Mouse (Mus musculus) limb, embryonic 15.5 days (tissue): Measurements from ENCODE around the gene Arhgap19. TPM values are rescaled to one million over a fixed set of nuclear protein-coding genes. Genes with fewer than 3 reads are reported as not detected.

Experiments used
- ATAC-seq: fragments of 200-750 bp; cut with Nextera tagmentation; 2 replicates; pipeline ENCODE4 v1.8.0; 2017; ENCODE audit warnings: low read depth, moderate TSS enrichment; ENCODE audit not compliant: insufficient number of reproducible peaks, low FRiP score, low TSS enrichment
- H3K27ac ChIP-seq: fragments of 300-500 bp; sonication (generic); 2 replicates; pipeline ENCODE4 v1.5.1; 2015; ENCODE audit warnings: moderate library complexity, mild to moderate bottlenecking, inconsistent platforms
- H3K27me3 ChIP-seq: fragments of 300-500 bp; sonication (generic); 2 replicates; pipeline ENCODE4 v1.6.1; 2015; ENCODE audit warnings: inconsistent platforms
- H3K36me3 ChIP-seq: fragments of 300-500 bp; sonication (generic); 2 replicates; pipeline ENCODE4 v1.6.1; 2015; ENCODE audit warnings: inconsistent platforms
- H3K4me1 ChIP-seq: fragments of 300-500 bp; sonication (generic); 2 replicates; pipeline ENCODE4 v1.6.1; 2015; ENCODE audit warnings: inconsistent platforms
- H3K4me2 ChIP-seq: fragments of 300-500 bp; sonication (generic); 2 replicates; pipeline ENCODE4 v1.6.1; 2015; ENCODE audit warnings: mild to moderate bottlenecking, inconsistent platforms
- H3K4me3 ChIP-seq: fragments of 300-500 bp; sonication (generic); 2 replicates; pipeline ENCODE4 v1.5.1; 2015; ENCODE audit warnings: mild to moderate bottlenecking, inconsistent platforms
- H3K9ac ChIP-seq: fragments of 300-500 bp; sonication (generic); 2 replicates; pipeline ENCODE4 v1.6.1; 2015; ENCODE audit warnings: inconsistent platforms
- H3K9me3 ChIP-seq: fragments of 300-500 bp; sonication (generic); 2 replicates; pipeline ENCODE4 v1.6.1; 2016; ENCODE audit warnings: inconsistent platforms
- WGBS: fragments of 180-500 bp; shearing (Covaris S2); methylation state at CpG from one replicate; pipeline ENCODE4 v1.1.7; 2015; 5-methylcytosine and 5-hydroxymethylcytosine counted together
- polyA plus RNA-seq: library from polyadenylated mRNA; unstranded; fragments of >200 nt; fragmentation: Nextera tagmentation; extraction: Ambion mirVana; gene quantifications from 2 replicates; pipeline ENCODE4 v1.2.1, GENCODE M21; 2015

The Arhgap19 gene
- polyA plus RNA-seq, 1 experiment from 2014 or later: 16.2 TPM

DNA sequence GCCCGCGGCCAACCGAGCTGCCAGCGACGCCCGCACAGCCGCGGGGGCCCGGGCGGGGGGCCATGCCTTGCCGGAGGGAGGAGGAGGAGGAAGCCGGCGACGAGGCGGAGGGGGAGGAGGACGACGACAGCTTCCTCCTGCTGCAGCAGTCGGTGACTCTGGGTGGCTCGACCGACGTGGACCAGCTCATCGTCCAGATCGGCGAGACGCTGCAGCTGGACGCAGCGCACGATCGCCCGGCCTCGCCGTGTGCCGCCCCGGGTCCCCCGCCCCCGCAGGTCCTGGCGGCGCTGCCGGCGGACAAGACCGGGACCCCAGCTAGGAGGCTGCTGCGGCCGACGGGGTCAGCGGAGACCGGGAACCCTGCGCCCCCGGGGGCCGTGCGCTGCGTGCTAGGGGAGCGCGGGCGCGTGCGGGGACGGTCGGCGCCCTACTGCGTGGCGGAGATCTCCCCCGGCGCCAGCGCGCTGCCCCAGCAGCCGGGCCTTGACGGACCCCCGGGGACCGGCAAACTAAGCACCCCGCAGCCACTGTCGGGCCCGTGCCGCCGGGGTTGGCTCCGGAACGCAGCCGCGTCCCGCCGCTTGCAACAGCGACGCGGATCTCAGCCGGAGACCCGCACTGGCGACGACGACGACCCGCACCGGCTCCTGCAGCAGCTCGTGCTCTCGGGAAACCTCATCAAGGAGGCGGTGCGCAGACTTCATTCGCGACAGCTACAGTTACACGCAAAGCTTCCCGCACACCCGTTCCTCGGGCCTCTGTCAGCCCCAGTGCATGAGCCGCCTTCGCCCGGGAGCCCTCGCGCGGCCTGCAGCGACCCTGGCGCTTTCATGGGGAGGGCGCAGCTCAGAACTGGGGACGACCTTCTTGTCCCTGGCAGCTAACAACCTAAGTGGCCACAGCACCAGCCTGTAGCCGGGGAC lies 28.5 kb upstream of the Arhgap19 start:
- Histone ChIP-seq H3K27me3 (peaks cover 40% of the 10 kb centered on the region), H3K4me3 (peak overlapping the region; percentile 65), H3K9me3 (no peaks in the 10 kb centered on the region), H3K9ac (peak overlapping the region; percentile 53), H3K4me2 (peak overlapping the region; percentile 99), H3K36me3 (no peaks in the 10 kb centered on the region), H3K4me1 (peaks cover 22% of the 10 kb centered on the region), H3K27ac (peak overlapping the region; percentile 84; the same call in 1 of the 2 replicates)
- under 1% methylated on average over 80 of the region's 112 CpGs for WGBS
- ATAC-seq: peak; percentile 49

DNA sequence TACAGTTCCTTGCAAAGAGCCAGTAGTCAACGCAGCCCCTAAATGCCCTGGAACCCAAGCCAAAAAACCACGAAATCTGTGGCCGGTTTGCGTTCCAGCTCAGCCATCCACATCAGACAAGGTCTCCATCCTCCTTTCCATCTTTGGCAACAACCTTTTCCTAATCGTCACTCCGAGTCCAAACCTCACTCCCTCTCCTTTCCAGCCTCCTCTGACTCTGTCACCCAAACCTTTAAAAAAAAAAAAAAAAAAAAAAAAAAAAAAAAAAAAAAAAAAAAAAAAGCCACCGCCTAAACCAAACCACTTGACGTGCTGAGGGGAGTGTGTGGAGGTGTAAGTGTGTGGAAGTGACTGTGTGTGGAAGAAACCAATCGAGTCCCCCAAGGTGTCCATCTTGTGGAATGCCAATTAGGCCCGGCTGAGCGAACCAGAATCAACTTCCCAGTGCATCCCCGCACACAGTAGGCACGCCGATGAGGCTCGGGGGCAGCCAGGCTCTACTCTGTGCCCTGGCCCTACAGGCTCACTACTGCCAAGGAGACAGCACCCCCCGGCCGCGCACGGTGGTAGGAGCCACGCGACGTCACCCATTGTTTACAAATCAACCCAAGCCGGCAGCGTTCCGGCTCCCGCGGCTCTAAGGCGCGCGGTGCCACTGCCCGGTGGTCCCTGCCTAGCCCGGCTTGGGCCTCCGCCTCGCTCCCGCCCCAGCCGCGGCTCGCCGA lies 27.7 kb upstream of the Arhgap19 start, which contains the start of gene Frat1:
Gene Frat1 (plus strand): TSS at position 590 of the 725 bp plus-strand sequence.
- Histone ChIP-seq H3K9me3 (no peaks in the 10 kb centered on the region), H3K9ac (peak within 1 kb of the TSS; percentile 53), H3K4me1 (peaks cover 22% of the 10 kb centered on the region), H3K27me3 (peaks cover 35% of the 10 kb centered on the region), H3K36me3 (no peaks in the 10 kb centered on the region), H3K4me2 (peak within 1 kb of the TSS; percentile 99), H3K4me3 (peak within 1 kb of the TSS; percentile 65), H3K27ac (peak within 1 kb of the TSS; percentile 84)
- ATAC-seq: peak; percentile 89
- WGBS: under 1% methylated on average over 37 of the region's 39 CpGs

DNA sequence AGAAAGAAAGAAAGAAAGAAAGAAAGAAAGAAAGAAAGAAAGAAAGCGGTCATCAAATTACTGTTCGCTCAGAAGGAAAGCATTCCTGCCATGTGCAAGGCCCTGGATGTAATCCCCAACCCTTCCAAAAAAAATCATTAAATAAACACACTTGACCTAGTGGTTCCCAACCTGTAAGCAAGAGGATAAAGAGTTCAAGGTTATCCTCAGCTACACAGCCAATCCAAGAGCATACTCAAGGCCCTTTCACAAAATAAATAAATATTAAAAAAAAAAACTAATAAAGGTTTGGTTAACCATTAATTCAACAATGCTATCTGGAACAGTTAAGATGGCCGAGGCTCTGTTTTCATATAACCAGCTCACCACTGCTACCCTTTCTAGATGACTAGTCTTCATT lies 27.1 kb upstream of the Arhgap19 start:
- Histone ChIP-seq H3K9ac (no peak overlapping the region), H3K9me3 (no peaks in the 10 kb centered on the region), H3K27ac (no peak overlapping the region), H3K27me3 (peaks cover 35% of the 10 kb centered on the region), H3K4me1 (peaks cover 22% of the 10 kb centered on the region), H3K4me3 (peak overlapping the region; percentile 65), H3K4me2 (peak overlapping the region; percentile 99), H3K36me3 (no peaks in the 10 kb centered on the region)
- 74% methylated on average over 3 of the region's 3 CpGs for whole genome bisulfite sequencing
- ATAC-seq: no peak

DNA sequence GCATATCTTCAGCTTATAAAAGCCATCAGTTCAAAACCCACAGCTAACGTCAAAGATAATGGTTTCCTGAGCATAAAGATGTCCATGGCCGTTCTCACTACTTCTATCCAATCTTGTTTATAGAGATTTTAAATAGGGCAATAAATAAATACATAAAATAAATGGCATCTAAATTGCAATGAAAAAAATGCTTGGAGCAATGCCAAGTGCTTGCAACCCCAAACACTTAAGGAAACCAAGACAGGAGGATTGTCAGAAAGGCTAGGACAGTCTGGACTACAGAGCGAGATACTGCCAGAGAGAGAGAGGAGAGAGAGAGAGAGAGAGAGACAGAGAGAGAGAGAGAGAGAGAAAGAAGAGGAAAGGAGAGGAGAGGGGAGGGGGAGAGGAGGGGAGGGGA lies 24.7 kb upstream of the Arhgap19 start:
- Histone ChIP-seq H3K9me3 (no peaks in the 10 kb centered on the region), H3K4me1 (peaks cover 15% of the 10 kb centered on the region), H3K9ac (no peak overlapping the region), H3K27ac (no peak overlapping the region), H3K4me3 (no peak overlapping the region), H3K27me3 (peaks cover 12% of the 10 kb centered on the region), H3K4me2 (no peak overlapping the region), H3K36me3 (no peaks in the 10 kb centered on the region)
- 57% methylated on average over 3 of the region's 3 CpGs for WGBS
- ATAC-seq: no peak

DNA sequence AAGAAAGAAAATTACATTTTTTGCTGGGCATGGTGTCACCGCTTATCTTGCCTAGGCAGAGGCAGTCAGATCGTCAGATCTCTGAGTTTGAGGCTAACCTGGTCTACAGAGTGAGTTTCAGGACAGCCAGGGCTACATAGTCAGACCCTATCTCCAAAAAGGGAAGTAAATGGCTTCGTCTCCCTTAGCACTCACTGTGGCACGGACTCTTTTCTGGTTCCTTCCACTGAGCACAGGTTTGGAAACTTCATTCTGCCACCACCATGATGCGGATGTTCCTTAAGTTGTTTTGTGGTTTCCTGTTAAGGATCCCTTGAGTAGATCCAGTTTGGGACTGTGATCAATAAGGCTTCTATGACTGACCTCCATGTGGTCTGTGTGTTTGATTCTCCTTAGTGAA lies 23.1 kb upstream of the Arhgap19 start:
- Histone ChIP-seq H3K9ac (no peak overlapping the region), H3K9me3 (no peaks in the 10 kb centered on the region), H3K4me1 (peaks cover 3% of the 10 kb centered on the region), H3K27me3 (no peaks in the 10 kb centered on the region), H3K36me3 (no peaks in the 10 kb centered on the region), H3K4me2 (no peak overlapping the region), H3K27ac (no peak overlapping the region), H3K4me3 (no peak overlapping the region)
- 78% methylated on average over 5 of the region's 5 CpGs for WGBS
- ATAC-seq: no peak

DNA sequence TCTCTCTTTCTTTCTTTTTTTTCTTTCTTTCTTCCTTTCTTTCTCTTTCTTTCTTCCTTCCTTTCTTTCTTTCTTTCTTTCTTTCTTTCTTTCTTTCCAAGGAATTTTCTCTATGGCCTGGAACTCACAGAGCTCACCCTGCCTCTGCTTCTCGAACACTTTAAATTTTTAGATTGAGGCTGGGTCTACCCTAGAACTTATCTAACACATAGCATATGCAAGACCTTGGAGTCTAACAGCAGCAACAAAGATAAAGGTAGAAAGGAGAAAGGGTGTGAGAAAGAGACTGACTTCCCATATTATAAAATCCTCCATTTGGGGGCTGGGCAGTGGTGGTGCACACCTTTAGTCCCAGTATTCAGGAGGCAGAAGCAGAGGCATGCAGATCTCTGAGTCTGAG lies 20.7 kb upstream of the Arhgap19 start:
- Histone ChIP-seq H3K36me3 (no peaks in the 10 kb centered on the region), H3K9me3 (no peaks in the 10 kb centered on the region), H3K4me3 (no peak overlapping the region), H3K27me3 (no peaks in the 10 kb centered on the region), H3K9ac (no peak overlapping the region), H3K4me2 (no peak overlapping the region), H3K4me1 (no peaks in the 10 kb centered on the region), H3K27ac (no peak overlapping the region)
- ATAC-seq: no peak
- WGBS: 77% methylated on average over 1 of the region's 1 CpGs

DNA sequence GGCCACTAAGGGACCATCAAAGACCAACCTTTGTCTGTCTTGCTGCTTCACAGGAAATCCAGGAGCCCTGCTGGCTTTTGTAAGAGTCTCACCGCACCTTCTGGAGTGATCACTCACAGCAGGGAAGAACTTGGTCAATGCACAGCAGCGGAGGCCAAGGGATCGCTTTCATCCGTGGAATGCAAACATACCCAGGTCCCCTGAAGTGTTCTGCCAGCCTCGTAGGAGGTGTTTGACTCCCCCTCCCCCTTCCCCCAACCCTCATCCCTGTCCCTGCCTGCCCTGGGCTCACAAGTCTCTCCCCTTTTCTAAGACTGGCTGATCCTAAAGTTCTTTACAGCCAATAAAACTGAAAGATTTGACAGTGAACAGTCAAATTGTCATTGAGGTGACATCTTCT lies 19.6 kb upstream of the Arhgap19 start:
- Histone ChIP-seq H3K36me3 (no peaks in the 10 kb centered on the region), H3K27me3 (no peaks in the 10 kb centered on the region), H3K27ac (no peak overlapping the region), H3K9ac (no peak overlapping the region), H3K4me2 (no peak overlapping the region), H3K9me3 (no peaks in the 10 kb centered on the region), H3K4me3 (no peak overlapping the region), H3K4me1 (peaks cover 6% of the 10 kb centered on the region; the same call in 1 of the 2 replicates)
- ATAC-seq: no peak
- WGBS: 14% methylated on average over 5 of the region's 5 CpGs

DNA sequence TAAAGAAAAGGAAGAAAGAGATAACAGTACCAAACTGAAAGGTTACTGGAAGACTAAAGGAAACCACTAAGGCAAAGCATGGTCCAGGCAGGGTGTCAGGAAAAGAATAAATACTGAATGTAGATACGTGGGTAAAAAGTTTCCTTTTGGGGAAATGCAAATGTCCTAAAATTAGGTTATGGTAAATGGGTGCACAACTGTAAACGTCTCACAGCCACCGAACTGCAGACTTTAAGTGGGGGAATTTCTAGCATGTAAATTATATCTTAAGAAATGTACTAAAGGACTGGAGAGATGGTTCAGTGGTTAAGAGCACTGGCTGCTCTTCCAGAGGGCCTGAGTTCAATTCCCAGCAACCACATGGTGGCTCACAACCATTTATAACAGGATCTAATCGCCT lies 16.9 kb upstream of the Arhgap19 start:
- Histone ChIP-seq H3K36me3 (no peaks in the 10 kb centered on the region), H3K4me1 (peaks cover 6% of the 10 kb centered on the region; the same call in 1 of the 2 replicates), H3K9me3 (no peaks in the 10 kb centered on the region), H3K9ac (no peak overlapping the region), H3K27me3 (no peaks in the 10 kb centered on the region), H3K4me3 (no peak overlapping the region), H3K4me2 (no peak overlapping the region), H3K27ac (no peak overlapping the region)
- no peak for ATAC-seq
- 79% methylated on average over 4 of the region's 4 CpGs for WGBS

DNA sequence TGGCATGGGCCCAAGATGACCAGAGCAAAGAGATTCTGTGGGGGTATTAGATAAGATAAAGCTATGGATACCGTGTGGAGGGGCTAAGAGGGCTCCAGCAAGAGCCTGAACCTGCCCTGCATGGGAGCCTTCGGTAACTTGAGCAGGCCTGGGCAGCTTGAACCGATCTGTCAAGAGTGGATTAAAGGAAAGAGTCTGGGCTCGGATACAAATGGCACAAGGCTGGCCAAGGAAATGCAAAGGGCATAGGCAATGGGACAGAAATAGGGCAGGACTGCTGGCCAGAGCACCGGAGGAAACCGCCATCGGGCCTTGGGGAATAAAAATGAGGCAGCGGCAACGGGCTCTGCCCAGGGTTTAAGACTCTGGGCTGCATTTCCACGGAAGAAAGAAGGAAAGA lies 15.5 kb upstream of the Arhgap19 start:
- Histone ChIP-seq H3K27ac (peak overlapping the region; percentile 48; the same call in 1 of the 2 replicates), H3K4me1 (peaks cover 6% of the 10 kb centered on the region; the same call in 1 of the 2 replicates), H3K4me3 (no peak overlapping the region), H3K9ac (no peak overlapping the region), H3K9me3 (no peaks in the 10 kb centered on the region), H3K4me2 (no peak overlapping the region), H3K27me3 (no peaks in the 10 kb centered on the region), H3K36me3 (no peaks in the 10 kb centered on the region)
- WGBS: 40% methylated on average over 10 of the region's 10 CpGs
- ATAC-seq: 0 out of 2 replicates have a peak, but pooled peaks have one; percentile 44

DNA sequence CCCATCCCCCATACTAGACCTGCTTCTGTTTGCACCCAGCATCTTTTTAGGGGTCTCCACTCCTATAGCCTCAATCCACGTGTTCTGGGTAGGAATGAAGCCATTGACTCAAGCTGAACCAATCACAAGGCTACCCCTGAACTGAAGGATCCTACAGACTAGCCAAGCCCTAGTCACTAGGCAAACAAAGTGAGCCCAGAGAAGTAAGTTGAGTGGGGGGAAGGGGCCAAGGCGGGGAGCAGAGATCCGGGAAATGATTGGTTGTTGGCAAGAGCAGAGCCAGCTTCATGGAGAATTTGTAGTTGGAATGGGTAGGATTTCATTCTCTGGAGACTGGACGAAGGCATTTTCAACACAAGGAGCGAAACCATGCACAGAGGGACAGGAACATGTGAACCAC lies 15.1 kb upstream of the Arhgap19 start:
- WGBS: 40% methylated on average over 5 of the region's 5 CpGs
- Histone ChIP-seq H3K9me3 (no peaks in the 10 kb centered on the region), H3K36me3 (no peaks in the 10 kb centered on the region), H3K4me3 (no peak overlapping the region), H3K4me2 (no peak overlapping the region), H3K27me3 (no peaks in the 10 kb centered on the region), H3K4me1 (peaks cover 6% of the 10 kb centered on the region; the same call in 1 of the 2 replicates), H3K27ac (peak overlapping the region; percentile 48; the same call in 1 of the 2 replicates), H3K9ac (no peak overlapping the region)
- 0 out of 2 replicates have a peak, but pooled peaks have one; percentile 24 for ATAC-seq

DNA sequence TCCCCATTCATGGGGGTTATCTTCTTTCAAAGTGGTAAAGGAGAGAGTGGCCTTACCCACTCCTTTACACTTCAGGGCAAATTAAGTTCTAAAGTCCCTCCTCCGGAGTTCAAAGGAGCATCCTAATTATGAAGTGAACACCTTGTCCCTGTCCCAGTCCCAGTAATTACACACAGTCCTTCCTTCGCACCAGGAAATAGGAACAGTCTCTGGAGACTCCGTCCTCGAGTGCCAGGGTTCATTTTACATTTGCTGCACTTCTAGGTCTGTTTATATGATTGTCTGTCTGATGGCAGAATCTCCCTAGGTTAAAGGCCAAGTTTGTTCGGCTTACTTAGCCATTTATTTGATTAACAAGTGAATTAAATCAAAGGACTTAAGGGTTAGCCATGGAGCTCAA lies 14.6 kb upstream of the Arhgap19 start:
- WGBS: 52% methylated on average over 5 of the region's 5 CpGs
- Histone ChIP-seq H3K9ac (no peak overlapping the region), H3K9me3 (no peaks in the 10 kb centered on the region), H3K27me3 (no peaks in the 10 kb centered on the region), H3K4me1 (peaks cover 6% of the 10 kb centered on the region; the same call in 1 of the 2 replicates), H3K4me2 (no peak overlapping the region), H3K27ac (no peak overlapping the region), H3K36me3 (no peaks in the 10 kb centered on the region), H3K4me3 (no peak overlapping the region)
- no peak for ATAC-seq

DNA sequence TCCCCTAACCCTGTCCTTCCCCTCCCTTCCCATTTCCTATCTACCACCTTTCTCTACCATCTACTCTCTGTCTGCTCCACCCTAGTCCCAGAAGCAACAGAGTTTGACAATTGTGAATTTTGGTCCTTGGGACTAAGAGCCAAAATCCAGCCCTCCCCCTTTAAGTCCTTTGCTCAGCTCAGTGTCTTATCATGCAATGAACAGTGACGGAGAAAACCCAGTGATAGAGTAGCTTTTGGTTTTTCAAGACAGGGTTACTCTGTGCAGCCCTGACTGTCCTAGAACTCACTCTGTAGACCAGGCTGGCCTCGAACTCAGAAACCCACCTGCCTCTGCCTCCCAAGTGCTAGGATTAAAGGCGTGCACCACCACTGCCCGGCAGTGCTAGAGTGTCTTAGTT lies 11.5 kb upstream of the Arhgap19 start:
- Histone ChIP-seq H3K27ac (no peak overlapping the region), H3K4me1 (peaks cover 6% of the 10 kb centered on the region; the same call in 1 of the 2 replicates), H3K9me3 (no peaks in the 10 kb centered on the region), H3K4me2 (no peak overlapping the region), H3K27me3 (no peaks in the 10 kb centered on the region), H3K9ac (no peak overlapping the region), H3K36me3 (no peaks in the 10 kb centered on the region), H3K4me3 (no peak overlapping the region)
- ATAC-seq: no peak
- WGBS: 88% methylated on average over 4 of the region's 4 CpGs
